Mouse (Mus musculus) hematopoietic stem cell, adult 5-6 weeks (primary cell): ENCODE results near the gene Msh2. TPM values are rescaled to one million over a fixed set of nuclear protein-coding genes. Genes with fewer than 3 reads are reported as not detected.

ENCODE experiments used
- ATAC-seq, 2 experiments: fragments of 125-278 bp in 1 of 2; replicated peaks in 1 of 2; 2 replicates each; pipeline ENCODE4 v1.8.0; 2016 to 2017; ENCODE audit warnings: inconsistent platforms in 2 of 2, mild to moderate bottlenecking in 2 of 2, moderate number of reproducible peaks in 2 of 2, low read depth in 1 of 2, moderate TSS enrichment in 1 of 2; ENCODE audit not compliant: low FRiP score in 2 of 2, poor library complexity in 2 of 2, severe bottlenecking in 2 of 2, insufficient read depth in 1 of 2, low TSS enrichment in 1 of 2
- total RNA-seq: library from RNA; stranded (forward); fragments of 172-1452, 232-1000 nt; gene quantifications from 2 replicates; pipeline ENCODE4 v1.2.3, GENCODE M21; 2017

Gene Msh2
- total RNA-seq, 1 experiment from 2014 or later = 134 TPM

GRCm38 (mm10) chr17:87766888-87767287 lies 94.8 kb downstream of the Msh2 start:
- ATAC-seq = no peak

- no peak for ATAC-seq
Measured at GRCm38 (mm10) chr17:87770766-87771165, 98.6 kb downstream of the Msh2 start.

GRCm38 (mm10) chr17:87773175-87773574 lies 101.0 kb downstream of the Msh2 start:
- ATAC-seq = no peak

Other genes with a start within 250 kb of the Msh2 start
- gene Stpg4, start 244.6 kb upstream of the Msh2 start, total RNA-seq = 1.8 TPM in 1 of 2 replicates, not detected in the other
- gene Calm2, start 225.4 kb upstream of the Msh2 start, total RNA-seq = 1,542 and 1,560 TPM in 2 replicates
- gene Epcam, start 36.4 kb upstream of the Msh2 start, total RNA-seq = 2.3 and 3.6 TPM in 2 replicates
- gene Kcnk12, start 125.7 kb downstream of the Msh2 start, total RNA-seq = 3.6 and 3.8 TPM in 2 replicates
- not detected in 2 replicates for gene Rpl36-ps4, start 248.6 kb downstream of the Msh2 start, total RNA-seq